Mouse (Mus musculus) c-Kit-positive CD71-negative TER-119-negative erythroid progenitor cells, embryonic 14.5 days (primary cell): ENCODE measurements around the gene Ccdc36.
A peak's percentile ranks its signal among the peaks of the same experiment; 100 is the strongest.

Experiments used
- DNase-seq: peaks from one replicate; pipeline ENCODE4 v3.0.0-alpha.2; 2013; ENCODE audit warnings: low read depth

The Ccdc36 gene

DNA sequence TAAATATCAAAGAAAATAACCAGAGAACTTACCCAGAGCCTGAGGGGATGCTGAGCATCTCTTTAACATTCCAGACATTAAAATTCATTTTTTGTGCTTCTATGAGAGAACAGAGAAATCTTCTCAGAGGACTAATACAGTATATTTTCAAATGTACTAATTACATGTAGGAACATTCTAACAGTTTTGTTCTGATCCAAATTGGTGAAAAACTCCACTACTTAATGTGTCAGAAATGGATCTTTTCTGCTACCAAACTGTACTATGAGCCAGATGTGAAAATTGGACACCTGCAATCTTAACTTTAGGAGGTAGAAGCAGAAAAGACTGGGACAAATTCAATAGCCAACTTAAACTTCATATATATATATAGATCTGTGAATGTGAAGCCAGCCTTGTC, at the start of gene Ccdc36:
TSS of gene Ccdc36 (minus strand) at position 101 of the 400 bp plus-strand sequence.
- DNase-seq, result no peak

DNA sequence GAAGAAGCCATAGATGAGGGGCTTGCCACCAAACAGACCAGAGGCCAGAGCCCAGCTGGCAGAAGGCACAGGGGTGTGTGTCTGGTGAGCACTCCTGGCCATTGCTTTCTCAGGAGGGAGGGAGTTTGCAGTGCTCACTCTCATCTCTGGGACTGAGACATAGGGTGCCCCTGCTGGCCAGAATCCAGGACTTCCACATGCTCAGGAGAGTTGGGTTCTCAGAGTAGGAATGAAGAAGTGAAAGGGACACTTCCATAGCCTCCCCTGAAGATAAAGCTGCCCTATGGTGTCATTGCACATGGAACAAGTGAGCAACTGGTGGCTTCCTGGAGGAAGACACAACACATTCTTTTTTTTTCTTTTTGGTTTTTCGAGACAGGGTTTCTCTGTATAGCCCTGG, 46.2 kb upstream of the Ccdc36 start:
- DNase-seq, result no peak

DNA sequence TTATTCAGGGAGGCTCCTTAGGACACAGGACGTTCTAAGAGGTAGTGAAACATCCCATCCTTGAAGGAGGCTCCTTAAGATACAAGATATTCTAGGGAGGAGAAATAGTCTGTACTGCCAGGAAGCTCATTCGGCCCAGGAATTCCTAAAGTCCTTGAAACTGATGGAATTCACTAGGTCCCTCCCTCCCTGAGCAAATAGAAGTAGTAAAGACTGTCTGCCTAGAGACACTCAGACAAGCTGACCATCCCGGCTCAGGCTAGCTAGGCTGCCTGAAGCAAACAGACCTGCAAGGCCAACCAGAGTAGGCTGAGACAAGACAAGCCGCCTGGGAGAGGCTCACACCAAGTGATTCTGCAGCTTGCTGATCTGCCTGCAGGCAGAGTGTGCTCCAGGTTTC, 41.6 kb upstream of the Ccdc36 start:
- no peak for DNase-seq

DNA sequence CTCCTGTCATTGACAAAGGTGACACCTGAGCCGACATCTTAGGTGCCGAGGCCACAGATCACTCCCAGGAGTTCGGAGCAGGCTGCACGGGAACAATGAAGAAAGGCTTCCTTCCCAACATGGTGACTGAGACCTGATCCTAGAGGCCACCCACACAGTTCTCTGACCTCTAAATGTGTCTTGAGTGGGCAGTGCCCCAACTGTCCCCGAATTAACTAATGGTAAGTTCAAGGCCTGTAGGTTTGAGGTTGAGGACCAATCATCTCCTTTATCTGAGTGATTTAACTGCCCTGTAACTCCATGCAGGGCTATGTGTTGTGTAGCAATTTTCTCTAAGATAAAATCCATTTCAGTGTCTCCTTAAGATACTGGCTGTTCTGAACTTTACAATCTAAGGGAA, 41.1 kb upstream of the Ccdc36 start:
- DNase-seq, result no peak

DNA sequence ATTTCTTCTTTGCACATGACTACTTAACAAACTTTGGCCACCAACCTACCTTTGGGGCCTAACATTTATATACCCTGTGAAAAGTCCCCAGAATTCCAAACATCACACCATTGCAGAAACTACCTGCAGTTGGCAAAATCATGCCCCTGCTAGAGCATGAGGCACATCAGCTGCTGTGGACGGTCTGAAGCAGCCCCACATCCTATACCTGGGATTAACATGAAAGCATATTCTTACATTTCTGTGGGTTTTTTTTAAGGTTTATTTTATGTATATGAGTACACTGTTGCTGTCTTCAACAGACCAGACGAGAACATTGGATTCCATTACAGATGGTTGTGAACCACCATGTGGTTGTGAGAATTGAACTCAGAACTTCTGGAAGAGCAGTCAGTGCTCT, 37.9 kb upstream of the Ccdc36 start:
- DNase-seq, result no peak

DNA sequence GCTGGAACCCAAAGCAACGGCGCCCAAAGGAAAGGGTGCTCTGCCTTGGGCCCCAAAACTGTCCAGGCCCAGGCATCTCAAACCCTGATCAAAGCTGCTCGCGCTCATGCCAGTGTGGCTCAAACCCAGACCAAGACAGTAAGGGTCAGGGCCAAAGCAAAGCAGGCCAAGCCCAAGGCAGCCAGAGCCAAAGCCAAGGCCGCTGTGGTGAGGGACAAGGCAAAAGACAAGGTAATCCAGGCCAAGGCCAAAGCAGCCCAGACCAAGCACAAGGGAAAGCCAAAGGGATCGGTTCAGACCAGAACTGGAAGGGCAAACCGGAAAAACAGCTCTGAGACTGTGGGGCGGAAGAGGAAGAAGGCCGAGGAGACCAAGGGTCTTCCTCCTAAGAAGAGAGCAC, 35.4 kb upstream of the Ccdc36 start:
- DNase-seq, result no peak

DNA sequence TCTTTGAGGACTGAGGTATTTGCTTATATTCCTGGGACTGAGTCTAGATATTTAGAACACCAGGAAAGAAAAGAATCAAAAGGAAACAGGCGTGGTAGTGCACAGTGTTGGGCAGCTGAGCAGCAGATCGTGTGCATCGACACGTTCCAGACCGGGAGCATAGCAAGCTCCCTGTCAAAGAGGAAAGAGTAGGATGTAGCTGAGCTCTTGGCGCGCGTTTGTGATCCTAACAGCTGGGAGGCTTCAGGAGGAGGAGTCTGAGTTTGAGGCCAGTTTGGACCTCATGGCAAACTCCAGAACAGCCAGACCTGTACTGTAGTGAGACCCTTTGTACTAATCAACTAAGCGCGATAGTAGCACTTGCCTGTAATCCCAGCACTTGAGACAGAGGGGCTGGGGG, 33.9 kb upstream of the Ccdc36 start:
- no peak for DNase-seq

DNA sequence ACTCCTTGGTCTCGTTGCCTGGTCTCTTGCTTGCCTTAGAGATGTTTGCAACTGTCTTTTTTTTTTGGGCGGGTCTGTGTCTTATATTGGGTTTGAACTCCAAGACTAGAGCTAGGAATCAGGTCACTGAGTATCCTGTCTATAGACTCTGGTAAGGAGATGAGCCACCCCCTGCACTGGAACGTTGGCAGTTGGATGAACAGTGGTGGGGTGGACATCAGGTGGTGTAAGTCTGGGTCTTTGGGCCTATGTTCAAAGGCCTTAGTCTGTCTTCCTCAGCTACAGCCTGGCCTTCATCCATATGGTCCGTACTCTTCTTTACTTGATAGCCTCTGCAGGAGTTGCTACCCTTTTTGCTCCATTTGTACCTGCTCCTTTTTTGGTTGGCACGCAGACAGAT, 33.4 kb upstream of the Ccdc36 start:
- DNase-seq, result no peak

DNA sequence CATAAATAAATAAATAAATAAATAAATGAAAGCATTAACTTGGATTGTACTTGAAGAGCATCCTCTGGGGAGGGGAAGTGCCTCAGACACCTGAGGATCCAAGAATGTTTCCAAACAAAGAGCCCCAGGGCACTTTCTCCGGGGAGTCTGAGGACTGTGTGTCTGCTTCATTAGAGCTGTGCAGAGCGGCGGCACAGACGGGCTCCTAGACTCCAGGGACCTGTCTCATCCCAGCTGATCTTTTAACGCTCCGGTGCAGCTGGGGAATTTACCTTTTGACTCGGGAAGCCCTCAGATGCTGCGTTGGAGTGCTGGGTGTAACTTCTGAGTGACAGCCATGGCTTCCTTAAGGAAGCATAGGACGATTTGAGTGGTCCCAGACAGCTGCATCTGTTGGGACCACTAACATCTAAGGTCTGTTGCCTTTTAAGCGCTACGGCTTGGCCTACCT, 32.9 kb upstream of the Ccdc36 start, which contains the start of gene Klhdc8b:
TSS of gene Klhdc8b (minus strand) at position 401 of the 451 bp plus-strand sequence.
- no peak for DNase-seq

DNA sequence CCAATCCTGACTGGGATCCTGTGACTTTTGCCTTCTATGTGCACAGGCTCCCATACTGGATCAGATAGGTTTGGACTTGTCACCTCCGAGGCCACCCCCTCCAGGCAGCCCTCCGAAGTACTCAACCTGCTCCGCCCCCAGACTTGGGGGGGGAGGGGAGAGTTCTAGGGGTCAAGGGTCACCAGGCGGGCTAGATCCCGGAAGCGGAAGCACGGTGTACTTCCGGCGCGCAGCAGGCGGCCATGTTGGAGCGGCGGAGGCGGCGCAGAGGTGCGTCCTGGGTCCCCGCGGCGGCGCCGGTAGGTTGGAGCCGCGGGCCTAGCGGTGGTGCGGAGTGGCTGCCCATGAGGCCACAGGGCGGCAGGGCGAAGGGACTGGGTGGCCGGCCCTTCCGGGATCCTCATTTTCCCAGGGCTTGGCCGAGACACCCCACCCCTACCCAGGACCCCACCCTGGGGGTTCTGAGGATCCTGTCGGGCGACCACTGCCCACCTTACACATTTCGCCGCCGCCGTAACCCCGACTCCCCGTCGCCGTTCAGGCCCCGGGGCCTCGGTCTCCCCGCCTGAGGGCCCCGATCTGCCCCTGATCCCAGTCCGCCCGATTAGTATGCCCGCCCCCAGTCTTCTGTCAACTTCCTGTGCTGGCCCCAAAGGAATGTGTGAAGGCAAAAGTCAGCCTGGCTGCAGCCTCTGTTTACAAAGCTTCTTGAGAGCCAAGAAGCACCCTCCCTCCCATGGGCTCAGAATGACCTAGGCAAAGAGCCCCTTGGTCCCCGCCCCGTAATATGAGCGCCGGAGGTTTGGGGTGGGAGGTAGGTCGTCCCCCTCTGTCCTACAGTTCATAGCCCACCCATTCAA, 32.3 kb upstream of the Ccdc36 start, which contains the start of gene Ccdc71:
TSS of gene Ccdc71 (plus strand) at position 209 of the 860 bp plus-strand sequence.
- DNase-seq, result peak; percentile 76

DNA sequence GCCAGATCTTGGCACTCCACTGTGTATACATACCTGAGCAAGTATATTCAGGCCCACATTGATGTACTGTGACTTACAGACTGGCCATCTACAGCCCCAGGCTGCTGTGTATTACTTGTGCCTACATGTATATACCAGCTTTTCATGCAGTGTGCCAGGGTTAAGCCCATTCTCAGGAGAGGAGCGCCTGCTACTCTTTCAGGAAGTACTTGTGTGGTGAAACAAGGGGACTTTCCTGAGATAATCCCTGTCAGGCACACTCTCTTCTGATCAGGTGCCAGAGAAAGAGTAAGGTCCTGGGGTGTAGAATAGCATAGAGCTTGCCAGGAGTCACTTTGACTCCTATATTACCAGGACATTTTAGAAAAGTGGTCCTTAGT, 31.6 kb upstream of the Ccdc36 start:
- no peak for DNase-seq

DNA sequence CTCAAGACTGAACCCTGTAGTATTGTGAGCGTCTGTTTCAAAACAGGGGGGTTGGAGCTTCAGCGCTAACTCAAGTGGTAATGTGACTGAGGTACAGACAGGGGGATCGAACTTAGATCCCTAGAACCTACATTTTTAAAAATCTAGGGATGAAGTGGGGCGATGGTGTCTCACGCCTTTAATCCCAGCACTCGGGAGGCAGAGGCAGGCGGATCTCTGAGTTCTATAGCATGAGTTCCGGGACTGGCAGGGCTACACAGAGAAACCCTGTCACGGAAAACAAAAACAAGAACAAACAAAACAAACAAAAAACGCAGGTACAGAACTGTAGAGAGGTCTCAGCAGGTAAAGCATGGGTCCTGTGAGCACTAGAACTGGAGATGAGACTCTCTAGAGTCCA, 28.7 kb upstream of the Ccdc36 start:
- no peak for DNase-seq

DNA sequence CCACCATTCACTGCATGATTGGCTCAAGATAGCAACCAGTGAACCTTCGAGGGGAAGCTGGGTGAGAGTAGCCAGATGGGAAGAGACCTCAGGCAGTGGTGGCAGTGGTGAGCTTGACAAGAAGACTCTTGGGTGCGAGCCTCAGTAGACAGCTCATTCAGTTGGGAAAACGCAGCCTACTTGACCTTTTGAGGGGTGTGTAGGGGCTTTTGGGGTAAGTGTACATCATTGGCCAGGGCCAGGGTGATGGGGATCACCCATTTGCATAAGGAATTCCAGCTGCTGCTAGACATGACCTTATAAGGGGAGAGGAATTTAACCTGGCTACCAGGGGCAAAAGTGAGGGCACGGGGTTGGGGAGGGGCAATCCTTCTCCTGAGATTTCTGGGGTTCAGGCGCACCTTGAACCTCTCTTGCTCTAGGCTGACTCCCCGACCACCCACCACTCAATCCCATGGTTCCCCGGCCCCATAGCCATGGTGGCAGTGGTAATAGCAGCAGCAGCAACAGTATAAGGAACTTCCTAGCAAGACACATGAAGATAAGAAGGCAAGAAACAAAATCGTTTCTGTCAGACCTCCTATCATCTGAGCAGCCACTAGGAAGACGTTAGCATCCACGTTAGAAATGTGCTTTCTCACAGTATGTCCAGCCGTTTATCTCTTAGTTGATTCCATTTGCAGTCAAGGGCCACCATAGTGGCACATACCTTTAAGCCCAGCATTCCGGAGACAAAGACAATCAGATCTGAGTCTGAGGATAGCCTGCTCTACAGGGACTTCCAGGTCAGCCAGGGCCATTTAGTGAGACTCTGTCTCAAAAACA, 27.7 kb upstream of the Ccdc36 start:
- DNase-seq, result no peak

DNA sequence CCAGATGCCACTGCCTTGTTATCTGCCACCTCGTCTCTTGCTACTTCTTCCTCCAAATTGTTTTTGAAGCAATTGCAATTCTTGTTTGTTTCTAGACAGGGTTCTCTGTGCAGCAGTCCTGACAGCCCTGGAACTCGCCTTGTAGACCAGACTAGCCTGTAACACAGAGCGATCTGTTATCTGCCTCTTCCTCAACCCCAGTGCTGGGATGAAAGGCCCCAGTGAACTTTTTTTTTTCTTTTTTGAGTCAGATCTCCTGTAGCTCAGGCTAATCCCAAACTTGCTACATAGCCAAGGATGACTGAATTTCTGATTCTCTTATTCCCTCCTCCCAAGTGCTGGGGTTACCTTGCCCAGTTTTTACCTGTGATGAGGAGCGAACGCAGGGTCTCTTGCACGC, 26.1 kb upstream of the Ccdc36 start:
- DNase-seq, result no peak

DNA sequence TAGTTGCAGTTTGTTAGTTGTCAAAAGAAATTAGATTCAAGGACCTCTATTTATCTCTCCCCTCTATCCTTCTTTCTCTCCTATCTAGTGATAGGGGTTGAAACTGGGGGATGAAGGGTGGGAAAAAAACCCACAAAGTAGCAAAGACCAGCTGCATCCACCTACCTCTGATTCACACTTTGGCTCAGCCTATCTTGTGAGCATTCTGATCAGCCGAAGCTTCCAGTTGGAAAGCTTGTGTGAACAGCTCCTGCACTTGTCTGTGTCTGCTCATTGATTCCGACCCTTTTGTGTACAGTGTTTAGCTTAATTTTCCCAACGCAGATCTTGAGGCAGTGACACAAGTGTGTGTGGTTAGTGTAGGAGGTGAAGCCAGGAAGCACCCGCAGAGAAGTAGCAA, 25.2 kb upstream of the Ccdc36 start:
- DNase-seq, result no peak

DNA sequence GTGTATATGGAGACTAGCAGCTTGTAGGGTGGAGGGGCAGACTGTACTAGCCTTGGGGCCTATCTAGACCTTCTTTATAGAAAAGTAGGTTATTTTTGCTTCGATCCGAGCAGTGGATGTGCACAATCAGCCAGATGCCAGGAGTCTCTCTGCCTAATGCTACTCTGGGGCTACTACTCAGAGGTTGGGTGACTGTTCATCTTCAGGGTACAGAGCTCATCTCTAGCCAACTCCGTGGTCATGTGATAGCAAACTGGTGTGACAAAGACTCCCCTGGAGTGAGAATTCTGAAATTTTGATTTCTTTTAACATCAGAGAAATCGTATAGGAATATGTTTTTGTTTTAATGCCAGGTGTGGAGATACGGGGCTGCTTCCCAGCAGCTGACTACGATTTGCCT, 24.6 kb upstream of the Ccdc36 start:
- DNase-seq, result no peak

DNA sequence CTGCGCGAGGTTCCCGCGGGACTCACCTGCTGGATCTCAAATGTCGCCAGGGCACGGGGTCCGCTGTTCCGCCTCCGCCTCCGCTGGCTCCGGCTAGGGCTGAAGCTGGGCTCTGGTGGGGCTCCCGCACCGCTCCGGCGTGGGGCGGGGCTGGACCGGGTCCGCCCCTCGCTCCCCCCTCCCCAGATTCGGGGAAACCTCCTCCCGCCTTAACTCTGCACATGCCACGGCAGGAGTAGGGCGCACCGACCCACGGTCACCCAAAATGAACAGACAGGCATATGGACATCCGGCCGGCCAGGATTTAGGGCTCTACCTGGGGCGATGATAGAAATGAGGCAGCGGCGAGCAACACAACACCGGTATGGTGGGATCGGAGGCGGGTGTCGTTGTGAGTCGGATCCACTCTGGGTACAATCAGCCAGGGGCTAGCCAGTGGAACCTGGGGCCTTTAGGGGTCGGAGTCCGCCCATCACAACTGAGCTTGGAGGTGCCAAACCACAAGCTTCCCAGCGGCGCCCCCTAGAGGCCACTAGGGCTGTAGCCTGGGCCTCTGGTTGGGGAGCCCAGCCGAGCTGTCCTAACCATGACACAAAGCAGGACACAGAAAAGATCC, 24.1 kb upstream of the Ccdc36 start:
- peak; percentile 86 for DNase-seq

DNA sequence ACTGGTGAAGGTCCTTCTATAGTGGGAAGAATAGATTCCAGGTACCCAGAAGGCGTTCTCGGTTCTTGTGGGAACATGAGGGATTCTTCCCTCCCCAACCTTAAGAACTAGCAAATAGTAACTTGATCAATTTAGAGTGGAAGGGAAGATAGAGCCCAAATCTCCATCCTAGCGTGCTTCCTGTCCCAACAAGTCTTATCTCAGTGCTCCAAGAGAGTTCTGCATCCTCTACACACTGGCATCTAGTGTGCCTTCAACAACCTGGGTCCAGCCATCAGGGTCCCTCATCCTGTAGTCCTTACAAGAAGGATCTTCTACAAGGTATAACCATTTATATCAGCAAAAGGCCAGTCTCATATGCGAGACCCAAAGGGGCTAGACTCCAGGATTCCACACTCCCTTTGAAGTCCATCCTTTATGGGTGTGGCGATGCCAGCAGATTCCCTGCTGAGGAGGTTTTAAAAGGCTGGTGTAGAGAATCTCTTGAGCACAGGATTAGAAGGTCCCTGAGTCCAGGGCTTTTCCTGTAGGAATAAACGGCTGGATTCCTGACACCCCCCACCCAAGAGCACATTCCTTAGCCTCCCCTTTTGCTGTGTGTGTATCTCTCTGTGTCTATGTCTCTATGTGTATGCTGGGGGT, 23.4 kb upstream of the Ccdc36 start:
- DNase-seq, result no peak

DNA sequence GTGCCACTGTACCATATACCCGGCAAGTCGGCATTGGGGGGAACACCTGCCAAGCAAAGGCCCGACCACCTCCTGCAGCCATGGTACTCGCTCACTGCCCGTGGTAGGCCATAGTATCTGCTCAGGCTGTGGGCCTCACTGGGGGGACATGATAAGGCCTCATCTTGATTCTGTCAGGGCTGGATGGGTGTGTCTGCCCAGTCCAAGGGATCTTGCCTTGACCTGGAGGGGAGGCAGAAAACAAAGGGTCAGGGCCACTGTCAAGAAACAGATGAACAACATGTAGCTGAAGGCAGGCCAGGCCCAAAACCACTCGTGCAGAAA, 22.8 kb upstream of the Ccdc36 start:
- no peak for DNase-seq

DNA sequence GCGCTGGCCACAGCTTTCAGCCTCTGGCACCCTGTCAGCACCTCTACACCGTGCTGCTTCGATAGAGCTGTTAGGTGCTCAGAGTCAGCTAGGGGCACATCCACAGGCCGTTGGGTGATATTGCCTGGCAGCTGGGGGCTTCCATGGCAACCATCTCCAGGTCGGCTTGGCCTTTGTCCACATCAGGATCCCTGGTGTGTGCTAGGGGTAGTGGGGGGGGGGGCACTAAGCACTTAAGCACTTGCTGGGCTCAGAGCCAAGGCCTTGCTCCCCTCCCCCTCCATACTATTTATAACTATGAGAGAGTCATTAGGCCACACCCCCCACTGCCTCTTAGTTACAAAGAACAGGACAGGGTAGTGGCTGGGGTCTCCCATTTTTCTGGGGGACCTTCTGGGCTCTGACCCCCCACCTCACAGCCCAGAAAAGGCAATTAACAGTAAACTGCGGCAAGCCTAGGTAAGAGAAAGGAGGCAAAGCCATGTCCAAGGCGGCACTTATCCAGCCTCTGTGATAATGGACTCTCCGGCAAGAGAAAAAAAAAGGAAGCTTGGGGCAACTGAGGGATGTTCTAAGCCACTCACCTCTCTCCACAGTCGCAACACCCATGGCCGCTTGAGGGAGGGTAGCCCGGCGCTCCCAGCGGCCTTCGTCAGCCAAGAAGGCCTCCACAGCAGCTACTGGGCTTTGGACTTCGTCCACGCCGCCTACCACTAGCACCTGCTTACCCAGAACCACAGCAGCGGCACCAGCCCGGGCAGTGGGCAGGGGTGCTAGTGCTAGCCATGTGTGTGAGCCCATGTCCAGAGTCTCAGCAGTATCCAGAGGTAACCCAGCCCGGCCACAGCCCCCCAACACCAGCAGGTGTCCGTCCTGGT, 22.2 kb upstream of the Ccdc36 start:
- DNase-seq, result no peak

DNA sequence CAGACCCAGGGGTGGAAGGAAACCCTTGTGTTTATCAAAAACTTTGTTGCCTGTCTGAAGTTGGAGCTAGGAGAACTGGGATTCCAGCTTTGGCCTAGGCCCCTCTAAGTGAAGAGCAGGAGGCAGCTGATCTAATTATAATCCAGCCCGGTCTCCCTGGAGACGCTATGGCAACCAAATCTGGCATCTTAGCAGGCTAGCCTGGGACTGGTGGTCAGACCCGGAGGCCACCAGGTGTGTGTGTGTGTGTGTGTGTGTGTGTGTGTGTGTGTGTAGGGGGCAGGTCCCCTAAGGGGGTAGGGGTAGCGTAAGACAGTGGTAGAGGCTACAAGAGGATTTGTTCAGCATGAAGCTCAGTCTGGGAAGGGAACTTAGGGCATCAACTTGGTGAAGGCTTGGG, 21.6 kb upstream of the Ccdc36 start:
- no peak for DNase-seq
